Mouse (Mus musculus): ENCODE measurements at regions not wholly inside any gene's neighbourhood (a gene's known extent, or its start where the extent isn't known, plus 50 kb on each side); places are given as distances from the start of the nearest gene placed in this dataset.

DNA sequence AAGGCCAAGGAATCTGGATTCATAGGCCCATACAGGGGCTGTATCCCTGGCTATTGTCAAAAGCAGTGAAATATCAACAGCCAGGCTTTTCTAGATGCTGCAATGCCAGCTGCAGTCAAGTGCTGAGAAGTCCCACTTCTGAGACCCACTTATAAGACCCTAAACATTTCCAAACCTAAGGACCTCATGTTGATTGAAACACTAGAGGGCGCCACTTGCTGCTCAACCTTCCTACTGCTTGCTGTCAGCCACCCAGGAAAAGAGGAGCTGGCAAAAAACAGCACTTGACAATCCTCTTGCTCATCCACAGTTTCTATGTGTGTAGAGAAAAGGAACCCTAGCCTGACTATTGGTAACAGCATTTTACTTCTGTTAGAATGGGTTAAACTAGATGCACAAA is 68.2 kb upstream of the D16Ertd472e start:
- 0 out of 2 replicates have a peak, but pooled peaks have one; percentile 22 for TF ChIP-seq CTCF (IDR thresholded peaks at IDR 0.05; ENCODE audit: insufficient read depth, low read length)
- TF ChIP-seq POLR2A (IDR thresholded peaks at IDR 0.05; ENCODE audit: borderline replicate concordance, extremely low read depth, low read depth, low read length) = no peak

Measured in lung, adult 2 months (tissue).